Mouse (Mus musculus): ENCODE results near the gene Hdac9.

The Hdac9 gene

GRCm38 (mm10) chr12:34231621-34232150 is 685.2 kb downstream of the Hdac9 start:
- DNase-seq (ENCODE audit: extremely low spot score) = no peak

- DNase-seq (ENCODE audit: extremely low spot score) = no peak
Measured at GRCm38 (mm10) chr12:34224505-34224904, 692.4 kb downstream of the Hdac9 start.

- DNase-seq (ENCODE audit: extremely low spot score) = no peak
Measured at GRCm38 (mm10) chr12:34221014-34221413, 695.9 kb downstream of the Hdac9 start.

GRCm38 (mm10) chr12:34220051-34220926 is 696.6 kb downstream of the Hdac9 start:
- DNase-seq (ENCODE audit: extremely low spot score) = peak; percentile 32

- no peak for DNase-seq (ENCODE audit: extremely low spot score)
Measured at GRCm38 (mm10) chr12:34218561-34218960, 698.3 kb downstream of the Hdac9 start.

GRCm38 (mm10) chr12:34215023-34216020 is 701.6 kb downstream of the Hdac9 start:
- DNase-seq (ENCODE audit: extremely low spot score) = peak; percentile 27

- no peak for DNase-seq (ENCODE audit: extremely low spot score)
Measured at GRCm38 (mm10) chr12:34212162-34212561, 704.7 kb downstream of the Hdac9 start.

GRCm38 (mm10) chr12:34201471-34201870 is 715.4 kb downstream of the Hdac9 start:
- DNase-seq (ENCODE audit: extremely low spot score) = no peak

- DNase-seq (ENCODE audit: extremely low spot score) = peak; percentile 64
Measured at GRCm38 (mm10) chr12:34200030-34200446, 716.9 kb downstream of the Hdac9 start.

GRCm38 (mm10) chr12:34195155-34195828 is 721.6 kb downstream of the Hdac9 start:
- no peak for DNase-seq (ENCODE audit: extremely low spot score)

GRCm38 (mm10) chr12:34194116-34194515 is 722.8 kb downstream of the Hdac9 start:
- no peak for DNase-seq (ENCODE audit: extremely low spot score)

GRCm38 (mm10) chr12:34191246-34191645 is 725.6 kb downstream of the Hdac9 start:
- no peak for DNase-seq (ENCODE audit: extremely low spot score)

GRCm38 (mm10) chr12:34178931-34179330 is 738.0 kb downstream of the Hdac9 start:
- DNase-seq (ENCODE audit: extremely low spot score) = no peak

GRCm38 (mm10) chr12:34176790-34177189 is 740.1 kb downstream of the Hdac9 start:
- DNase-seq (ENCODE audit: extremely low spot score) = no peak

- no peak for DNase-seq (ENCODE audit: extremely low spot score)
Measured at GRCm38 (mm10) chr12:34173036-34173435, 743.9 kb downstream of the Hdac9 start.

- DNase-seq (ENCODE audit: extremely low spot score) = no peak
Measured at GRCm38 (mm10) chr12:34170601-34171000, 746.3 kb downstream of the Hdac9 start.

GRCm38 (mm10) chr12:34165674-34166073 is 751.2 kb downstream of the Hdac9 start:
- no peak for DNase-seq (ENCODE audit: extremely low spot score)

GRCm38 (mm10) chr12:34156301-34156700 is 760.6 kb downstream of the Hdac9 start:
- no peak for DNase-seq (ENCODE audit: extremely low spot score)

- DNase-seq (ENCODE audit: extremely low spot score) = no peak
Measured at GRCm38 (mm10) chr12:34155740-34156139, 761.2 kb downstream of the Hdac9 start.

- DNase-seq (ENCODE audit: extremely low spot score) = no peak
Measured at GRCm38 (mm10) chr12:34154757-34155156, 762.1 kb downstream of the Hdac9 start.

- no peak for DNase-seq (ENCODE audit: extremely low spot score)
Measured at GRCm38 (mm10) chr12:34151336-34151735, 765.6 kb downstream of the Hdac9 start.
